11 mouse cellular contexts compared by ENCODE assay signal in the genomic region with DNA sequence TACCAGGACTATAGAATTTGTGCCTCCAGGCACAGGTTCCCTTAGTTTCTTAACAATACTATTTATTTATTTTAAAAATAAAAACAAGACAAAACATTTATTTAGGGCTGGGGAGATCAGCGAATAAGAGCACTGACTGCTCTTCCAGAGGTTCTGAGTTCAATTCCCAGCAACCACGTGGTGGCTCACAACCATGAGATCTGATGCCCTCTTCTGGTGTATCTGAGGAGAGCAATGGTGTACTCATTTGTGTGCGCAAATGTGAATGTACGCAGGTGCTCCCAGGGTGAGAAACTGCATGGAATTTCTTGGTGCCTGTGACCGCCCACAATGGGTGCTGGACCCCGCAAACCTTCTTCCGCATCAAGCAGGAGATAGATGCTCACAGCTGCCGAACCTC. TPM values are rescaled to one million over a fixed set of nuclear protein-coding genes. Genes with fewer than 3 reads are reported as not detected.
A peak's percentile ranks its signal among the peaks of the same experiment; 100 is the strongest.
DNase-seq lines count a peak whose midpoint lies in the region; ATAC-seq lines count a peak whose summit lies in the region.
"Had no signal": no experiment of that assay in that cellular context is flagged by ENCODE, and none has a peak within 500 bp of the region (broad histone marks: within the 10 kb centered on the region; RNA-seq: fewer than 3 reads in every experiment).

No protein-coding gene starts in this region.

- no peak for ATAC-seq in embryonic facial prominence, embryonic 15.5 days (ENCODE audit: insufficient number of reproducible peaks, low FRiP score, low TSS enrichment, low read depth)

- H3K9me3 ChIP-seq in embryonic facial prominence, embryonic 15.5 days (replicated peaks): no peaks in the 10 kb centered on the region
- H3K9me3 ChIP-seq in embryonic facial prominence, embryonic 10.5 days: no peaks in the 10 kb centered on the region
- H3K9me3 ChIP-seq: embryonic facial prominence, embryonic 12.5 days; liver, embryonic 15.5 days; midbrain, embryonic 15.5 days had no signal

- H3K4me3 ChIP-seq in embryonic facial prominence, embryonic 15.5 days (replicated peaks): no peak overlapping the region
- H3K4me3 ChIP-seq in embryonic facial prominence, embryonic 10.5 days: no peak overlapping the region
- H3K4me3 ChIP-seq: embryonic facial prominence, embryonic 12.5 days; liver, embryonic 15.5 days; midbrain, embryonic 15.5 days had no signal

- peak overlapping the region; percentile 76; the same call in 1 of the 2 replicates for H3K27ac ChIP-seq in embryonic facial prominence, embryonic 15.5 days (replicated peaks)
- no peak overlapping the region for H3K27ac ChIP-seq in embryonic facial prominence, embryonic 10.5 days (replicated peaks)
- H3K27ac ChIP-seq: embryonic facial prominence, embryonic 12.5 days; liver, embryonic 15.5 days; midbrain, embryonic 15.5 days had no signal

- H3K4me2 ChIP-seq in embryonic facial prominence, embryonic 15.5 days (replicated peaks): no peak overlapping the region
- H3K4me2 ChIP-seq: embryonic facial prominence, embryonic 12.5 days; liver, embryonic 15.5 days; midbrain, embryonic 15.5 days had no signal

- no peak for DNase-seq in embryonic facial prominence, embryonic 10.5 days (ENCODE audit: low spot score)
- DNase-seq in left cerebral cortex, adult 11 months (ENCODE audit: low spot score): peak; percentile 28
- no peak for DNase-seq in left cerebral cortex, postnatal 36 days (ENCODE audit: low spot score in 2 of 2)
- DNase-seq in ES-CJ7 (ENCODE audit: low read depth, low spot score): peak; percentile 72
- peak; percentile 31 for DNase-seq in lung, postnatal 10 days
- no peak for DNase-seq in right cerebral cortex, postnatal 25 days
- no peak for DNase-seq in layer of hippocampus, postnatal 36 days

- intact Hi-C loops in left cerebral cortex, postnatal 36 days (cut with DNase I): loop anchor here (5.0 kb wide), 1 partner anchor 176 kb away; no protein-coding TSS in a partner anchor

- H3K27me3 ChIP-seq in embryonic facial prominence, embryonic 15.5 days: no peaks in the 10 kb centered on the region
- no peaks in the 10 kb centered on the region for H3K27me3 ChIP-seq in embryonic facial prominence, embryonic 10.5 days (replicated peaks; ENCODE audit: low read depth, poor library complexity, severe bottlenecking)
- H3K27me3 ChIP-seq: embryonic facial prominence, embryonic 12.5 days; liver, embryonic 15.5 days; midbrain, embryonic 15.5 days had no signal

- WGBS in embryonic facial prominence, embryonic 15.5 days: 84% methylated on average over 8 of the region's 8 CpGs
- WGBS in embryonic facial prominence, embryonic 10.5 days: 82% methylated on average over 8 of the region's 8 CpGs

- no peak overlapping the region for H3K9ac ChIP-seq in embryonic facial prominence, embryonic 15.5 days
- H3K9ac ChIP-seq: embryonic facial prominence, embryonic 12.5 days; liver, embryonic 15.5 days; midbrain, embryonic 15.5 days had no signal

- peaks cover 62% of the 10 kb centered on the region for H3K36me3 ChIP-seq in embryonic facial prominence, embryonic 15.5 days
- peaks cover 89% of the 10 kb centered on the region for H3K36me3 ChIP-seq in embryonic facial prominence, embryonic 10.5 days (replicated peaks)

- peaks cover 21% of the 10 kb centered on the region; the same call in 1 of the 2 replicates for H3K4me1 ChIP-seq in embryonic facial prominence, embryonic 15.5 days
- peaks cover 10% of the 10 kb centered on the region for H3K4me1 ChIP-seq in embryonic facial prominence, embryonic 10.5 days
- H3K4me1 ChIP-seq: embryonic facial prominence, embryonic 12.5 days; midbrain, embryonic 15.5 days had no signal

RNA-seq across cellular contexts. Expression of a gene that starts 8.6 kb away (rescaled TPM):
- polyA plus RNA-seq in embryonic facial prominence, embryonic 15.5 days (2015; fragmentation: Nextera tagmentation; extraction: Ambion mirVana): 403 and 405 TPM in 2 replicates
- polyA plus RNA-seq in embryonic facial prominence, embryonic 10.5 days (2016; fragmentation: Nextera tagmentation; extraction: Ambion mirVana): 444 and 454 TPM in 2 replicates
- total RNA-seq in left cerebral cortex, postnatal 36 days (2021): 100 to 1,000 TPM; 169 to 194 TPM
- total RNA-seq in layer of hippocampus, postnatal 36 days (2021): 100 to 1,000 TPM; 190 to 196 TPM

RNA-seq across cellular contexts. Expression of a gene that starts 8.8 kb away (rescaled TPM):
- 7.5 and 7.7 TPM in 2 replicates for polyA plus RNA-seq in embryonic facial prominence, embryonic 15.5 days (2015; fragmentation: Nextera tagmentation; extraction: Ambion mirVana)
- 11.6 and 14.4 TPM in 2 replicates for polyA plus RNA-seq in embryonic facial prominence, embryonic 10.5 days (2016; fragmentation: Nextera tagmentation; extraction: Ambion mirVana)
- 1 to 10 TPM; 1.6 to 1.9 TPM for total RNA-seq in left cerebral cortex, postnatal 36 days (2021)
- 1 to 10 TPM; 1.7 to 1.9 TPM for total RNA-seq in layer of hippocampus, postnatal 36 days (2021)

RNA-seq across cellular contexts. Expression of a gene that starts 10.9 kb away (rescaled TPM):
- 321 and 328 TPM in 2 replicates for polyA plus RNA-seq in embryonic facial prominence, embryonic 15.5 days (2015; fragmentation: Nextera tagmentation; extraction: Ambion mirVana)
- 260 and 269 TPM in 2 replicates for polyA plus RNA-seq in embryonic facial prominence, embryonic 10.5 days (2016; fragmentation: Nextera tagmentation; extraction: Ambion mirVana)
- total RNA-seq in left cerebral cortex, postnatal 36 days (2021): 100 to 1,000 TPM; 180 to 203 TPM
- total RNA-seq in layer of hippocampus, postnatal 36 days (2021): 100 to 1,000 TPM; 121 to 130 TPM

Comparison
In these comparisons a context has a peak if more than half of its experiments do, and no peak if none do; other contexts are left out.
1. DNase-seq: peak in left cerebral cortex, adult 11 months (single experiment), ES-CJ7 (single experiment) and lung, postnatal 10 days (single experiment); none in embryonic facial prominence, embryonic 10.5 days (single experiment), left cerebral cortex, postnatal 36 days (0 of 2), right cerebral cortex, postnatal 25 days (single experiment) and layer of hippocampus, postnatal 36 days (0 of 2).